Mouse (Mus musculus) urinary bladder, postnatal 25 days (tissue): ENCODE data around the gene Antxr2.

ENCODE experiments used
- DNase-seq: peaks from one replicate; pipeline ENCODE4 v3.0.0; 2022; ENCODE audit warnings: low spot score

Gene Antxr2

DNA sequence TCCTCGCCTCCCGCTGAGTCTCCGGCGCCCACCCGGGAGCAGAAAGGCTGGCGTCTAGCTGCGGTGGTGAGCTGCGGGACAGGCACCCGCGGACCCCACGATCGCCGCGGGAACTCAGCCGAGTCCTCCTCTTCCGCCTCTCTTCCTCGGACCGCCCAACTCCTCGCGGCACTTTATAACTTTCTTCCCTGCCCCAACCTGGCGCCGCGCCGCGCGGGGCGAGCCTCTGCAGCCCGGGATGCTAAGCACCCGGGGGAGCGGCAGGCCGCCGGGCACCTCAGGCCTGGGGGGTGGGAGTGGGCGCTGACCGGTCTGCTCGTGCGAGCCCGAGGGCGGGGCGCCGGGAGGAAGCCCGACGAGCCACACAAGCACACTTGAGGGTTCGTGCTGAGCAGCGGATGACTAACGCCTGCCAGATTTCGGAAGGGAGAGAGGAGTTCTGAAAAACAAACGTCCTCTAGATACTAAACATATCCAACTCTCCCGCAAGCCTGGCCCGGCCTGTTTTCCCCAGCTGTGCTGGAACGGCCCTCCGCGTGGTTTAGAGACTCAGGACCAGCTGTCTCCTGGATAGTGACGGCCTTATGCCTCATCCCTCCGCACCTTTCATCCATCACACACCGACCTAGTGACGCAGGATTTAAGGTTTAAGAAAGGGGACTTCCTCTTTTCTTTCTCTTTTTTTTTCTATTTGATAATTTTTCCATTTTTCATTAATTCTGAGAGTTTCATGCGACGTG lies at the start of gene Antxr2:
Gene Antxr2 (minus strand): TSS at position 142 of the 740 bp plus-strand sequence.
- peak; percentile 66 for DNase-seq

DNA sequence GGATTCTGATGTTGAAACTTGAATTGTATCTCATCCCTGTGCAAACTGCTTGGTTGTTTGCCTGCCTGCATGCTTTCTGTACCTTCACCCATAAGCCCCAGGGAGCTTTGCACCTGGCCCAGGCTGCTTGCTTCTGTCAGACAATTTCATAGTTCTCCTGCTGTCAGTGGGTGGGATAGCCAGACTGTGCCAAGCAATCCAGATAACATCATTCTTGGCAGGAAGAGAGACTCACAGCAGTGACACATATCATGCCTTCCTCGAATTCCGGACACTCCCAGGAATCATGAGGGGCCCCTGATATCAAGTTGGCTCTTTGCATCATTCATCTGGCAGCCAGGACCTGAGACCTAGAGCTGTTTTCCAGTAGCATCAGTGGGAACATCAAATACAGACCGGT lies 45.8 kb upstream of the Antxr2 start:
- no peak for DNase-seq

DNA sequence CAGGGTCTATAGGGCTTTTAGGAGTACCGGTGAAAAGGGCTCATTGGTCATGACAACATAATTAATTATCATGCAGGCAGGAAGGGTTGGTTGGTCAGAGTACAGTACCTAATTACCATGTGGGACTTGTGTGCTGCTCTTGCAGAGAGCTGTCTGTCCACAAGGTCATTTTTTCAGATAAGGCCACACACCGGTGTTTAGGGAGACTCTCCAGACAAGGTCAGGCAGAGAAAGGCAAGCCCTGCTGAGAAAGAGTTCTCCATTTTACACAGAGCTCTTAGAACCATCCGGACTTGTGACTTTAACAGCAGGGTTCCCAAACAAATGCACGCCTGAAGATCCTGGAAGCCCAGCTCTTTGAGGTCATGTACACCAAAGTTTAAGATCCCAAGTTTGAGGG lies 38.3 kb upstream of the Antxr2 start:
- DNase-seq: no peak

DNA sequence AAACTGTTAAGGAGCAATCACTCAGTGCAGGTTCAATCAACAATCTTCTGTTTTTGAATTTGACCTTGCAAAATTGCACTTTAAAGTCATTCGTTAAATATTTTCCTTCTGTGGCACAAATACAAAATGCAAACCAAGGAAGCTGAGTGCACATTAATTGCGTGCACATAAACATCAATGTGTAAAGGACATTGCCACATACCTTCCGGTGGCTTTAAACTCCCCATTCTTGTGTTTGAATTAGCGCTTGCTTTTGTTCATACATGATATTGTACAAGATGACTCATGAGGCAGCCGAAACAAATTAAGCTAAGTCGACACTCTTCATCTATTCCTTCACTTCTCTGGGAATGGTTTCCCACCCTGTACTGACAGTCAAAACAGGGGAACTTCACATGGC lies 24.4 kb upstream of the Antxr2 start:
- no peak for DNase-seq

DNA sequence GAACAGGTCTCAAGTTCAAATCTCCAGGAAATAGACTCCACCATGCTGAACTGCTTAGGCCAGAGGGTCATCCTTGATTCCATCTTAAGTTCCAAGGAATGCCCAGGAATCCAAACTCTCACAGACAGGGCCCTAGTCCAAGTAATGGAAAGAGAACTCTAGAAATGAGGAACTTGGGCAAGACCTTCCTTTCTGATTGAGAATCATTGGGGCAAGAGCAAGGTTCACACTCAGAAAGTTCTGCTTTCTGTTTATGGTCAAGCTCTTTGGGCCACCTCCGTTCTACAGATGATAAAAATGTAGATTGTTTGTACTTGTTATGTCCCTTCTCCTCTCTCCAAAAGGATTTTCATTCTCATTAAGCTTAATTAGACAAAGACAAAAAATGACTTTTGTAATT lies 24.0 kb upstream of the Antxr2 start:
- DNase-seq: no peak

DNA sequence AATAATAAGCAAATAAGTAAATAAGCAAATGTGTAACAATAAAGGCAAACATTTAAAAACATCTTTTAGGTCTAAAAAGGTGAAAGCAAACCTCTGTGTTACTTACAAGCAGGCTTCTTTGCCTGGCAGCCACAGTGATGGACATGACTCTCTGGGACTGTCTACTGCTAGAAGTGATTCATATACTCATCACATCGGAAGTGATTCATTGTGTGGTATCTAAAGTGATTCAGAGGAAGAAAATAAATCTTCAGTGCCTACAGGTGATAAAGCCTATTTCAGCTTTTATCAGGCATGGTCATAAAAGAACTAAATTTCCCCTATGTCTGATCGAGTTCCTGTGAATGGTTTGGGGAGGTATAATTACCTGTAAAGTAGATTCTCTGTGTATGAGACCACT lies 4.1 kb upstream of the Antxr2 start:
- DNase-seq: no peak

DNA sequence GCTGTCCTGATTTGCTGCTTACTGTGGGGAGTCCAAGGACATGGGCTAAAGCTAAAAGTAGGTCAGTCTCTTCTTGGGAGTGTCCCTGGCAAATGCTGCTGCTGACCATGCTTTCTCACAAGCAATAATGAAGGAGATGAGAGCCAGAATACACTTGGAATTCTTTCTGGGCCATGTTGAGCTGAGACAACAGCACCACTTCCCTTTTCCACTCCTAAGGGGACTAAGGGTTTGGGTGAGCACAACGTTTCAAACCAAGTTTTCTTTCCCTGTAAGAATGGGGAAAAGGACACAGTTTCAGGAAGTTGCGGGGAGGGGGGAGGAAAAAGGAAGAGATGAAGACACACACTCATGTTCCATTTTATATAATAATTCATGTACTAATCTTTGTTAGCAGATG lies 3.4 kb upstream of the Antxr2 start:
- DNase-seq: no peak

DNA sequence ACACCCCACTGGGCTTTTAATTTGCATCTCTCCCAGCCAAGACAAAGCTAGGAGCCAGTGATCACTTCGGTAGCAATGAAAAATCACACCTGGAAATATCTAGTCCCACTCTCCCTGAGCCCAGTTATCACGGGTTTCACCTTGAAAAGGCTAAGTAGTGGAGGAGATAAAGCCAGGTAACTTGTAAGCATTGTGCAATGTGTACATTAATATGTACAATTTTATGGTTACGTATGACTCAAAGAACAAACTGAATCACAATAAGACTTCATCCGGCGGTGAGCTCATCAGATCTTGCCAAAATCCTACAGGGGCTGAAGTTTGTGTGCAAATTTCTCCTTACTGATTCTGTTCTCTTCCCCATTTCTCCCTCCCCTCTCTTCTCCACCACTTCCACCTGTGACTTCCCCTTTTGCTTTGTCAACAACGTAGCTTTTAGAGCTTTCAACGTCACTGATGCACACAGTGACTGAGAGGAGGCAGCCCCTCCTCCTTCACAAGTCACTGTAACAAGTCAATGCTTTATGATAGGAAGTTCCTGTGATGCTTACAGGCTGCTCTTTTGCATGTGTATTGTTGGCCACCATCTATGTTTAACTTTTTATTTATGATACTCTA lies 2.1 kb upstream of the Antxr2 start:
- no peak for DNase-seq

DNA sequence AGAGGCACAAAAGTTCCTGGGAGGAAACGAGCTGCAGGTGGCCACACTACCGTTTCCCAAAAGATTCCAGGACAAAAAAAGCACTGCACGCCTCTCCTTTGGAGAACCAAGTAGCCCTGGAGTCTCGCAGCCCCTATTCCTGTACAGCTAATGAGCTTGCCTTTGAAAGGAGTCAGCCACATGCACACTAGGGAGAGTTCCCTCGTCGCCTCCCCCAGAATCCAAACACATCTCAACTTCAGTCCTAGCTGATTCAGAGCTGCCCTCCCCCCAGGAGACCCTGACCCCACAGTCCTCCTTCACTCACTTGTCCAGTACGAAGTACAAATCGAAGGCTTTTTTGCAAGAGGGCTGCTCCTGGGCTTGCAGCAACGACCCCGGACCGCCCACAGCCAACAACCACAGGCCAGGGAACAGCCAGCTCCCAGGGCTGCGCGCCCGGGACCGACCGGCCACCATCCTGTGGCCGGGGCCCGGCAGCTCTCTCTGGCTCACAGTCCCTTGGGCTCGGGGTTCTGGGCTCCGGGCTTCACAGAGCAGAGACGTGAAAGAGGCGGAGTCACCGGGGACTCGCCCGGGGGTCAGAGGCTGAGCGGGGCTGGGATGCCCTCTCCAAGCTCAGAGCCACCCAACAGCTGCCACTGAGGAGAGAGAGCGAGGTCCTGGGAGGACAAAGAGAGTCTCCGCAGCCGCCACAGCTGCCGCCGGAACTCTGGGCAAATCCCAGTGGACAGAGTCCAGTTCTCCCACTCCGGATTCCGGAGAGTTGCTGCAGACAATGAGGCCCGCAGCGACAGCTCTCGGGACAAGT lies 547 bp downstream of the Antxr2 start:
- DNase-seq: peak; percentile 31

DNA sequence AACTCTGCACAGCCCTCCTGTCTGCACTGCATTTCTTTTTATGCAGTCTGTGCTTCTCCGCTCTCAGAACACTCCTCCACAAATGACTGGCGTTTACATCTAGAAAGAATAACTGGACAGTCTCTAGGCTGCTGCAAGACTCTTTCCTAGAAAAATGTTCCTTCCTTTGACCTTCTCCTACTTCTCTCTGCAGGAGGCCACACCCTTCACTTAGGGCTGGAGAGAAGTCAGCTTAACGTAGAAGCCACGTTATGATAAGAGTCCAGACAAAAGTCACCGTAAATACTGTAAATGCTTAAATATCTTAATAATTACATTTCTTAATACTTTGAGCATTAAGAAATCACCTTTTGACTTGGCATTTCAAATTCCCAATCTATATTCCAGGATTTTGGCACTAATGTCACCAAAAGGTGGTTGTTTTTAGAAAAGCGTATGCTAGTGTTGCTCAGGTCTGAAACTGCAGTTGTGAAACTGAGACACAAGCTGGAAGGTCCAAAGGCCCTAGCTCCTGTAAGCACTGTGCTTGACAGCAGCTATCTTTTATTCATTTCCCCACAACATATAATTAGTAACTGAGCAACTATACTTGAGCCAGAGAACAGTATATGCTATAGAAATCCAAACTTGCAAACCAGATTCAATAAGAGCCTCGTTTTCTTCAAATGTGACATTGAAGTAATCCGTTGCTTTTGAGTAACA lies 3.0 kb downstream of the Antxr2 start:
- DNase-seq: no peak

DNA sequence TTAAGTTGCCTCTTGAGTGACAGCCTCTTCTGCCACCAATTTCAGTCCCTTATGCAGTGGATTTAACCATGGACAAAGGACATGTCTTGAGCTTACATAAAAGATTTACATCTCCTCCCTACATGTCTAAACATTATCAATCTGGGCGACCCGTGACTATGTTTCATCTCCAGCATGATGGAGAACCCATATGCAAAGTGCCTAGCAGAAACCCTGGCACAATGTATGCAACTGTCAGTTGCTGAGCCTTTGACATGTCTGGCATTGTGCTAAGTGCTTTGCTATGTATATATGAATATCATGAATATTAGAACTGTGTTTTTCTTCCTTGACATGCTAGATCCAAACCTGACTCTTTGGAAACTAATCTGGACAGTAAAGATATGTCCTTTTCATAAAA lies 4.9 kb downstream of the Antxr2 start:
- no peak for DNase-seq

DNA sequence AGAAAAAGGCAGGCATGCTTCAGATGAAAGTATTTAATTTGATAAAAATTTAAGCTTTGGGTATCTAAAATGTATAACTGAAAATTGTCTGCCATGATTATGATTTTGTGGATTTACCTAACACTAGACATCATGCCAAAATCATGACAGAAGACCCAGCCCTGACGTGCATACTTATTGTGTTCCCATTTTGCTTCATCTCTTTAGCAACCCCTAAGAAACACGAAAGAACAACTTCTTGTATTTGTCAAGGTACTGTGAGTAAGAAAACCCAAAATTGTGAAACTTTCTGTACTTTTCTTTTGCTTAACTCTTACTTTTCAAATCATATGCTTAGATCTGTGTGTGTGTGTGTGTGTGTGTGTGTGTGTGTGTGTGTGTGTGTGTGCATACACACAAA lies 6.3 kb downstream of the Antxr2 start:
- no peak for DNase-seq

DNA sequence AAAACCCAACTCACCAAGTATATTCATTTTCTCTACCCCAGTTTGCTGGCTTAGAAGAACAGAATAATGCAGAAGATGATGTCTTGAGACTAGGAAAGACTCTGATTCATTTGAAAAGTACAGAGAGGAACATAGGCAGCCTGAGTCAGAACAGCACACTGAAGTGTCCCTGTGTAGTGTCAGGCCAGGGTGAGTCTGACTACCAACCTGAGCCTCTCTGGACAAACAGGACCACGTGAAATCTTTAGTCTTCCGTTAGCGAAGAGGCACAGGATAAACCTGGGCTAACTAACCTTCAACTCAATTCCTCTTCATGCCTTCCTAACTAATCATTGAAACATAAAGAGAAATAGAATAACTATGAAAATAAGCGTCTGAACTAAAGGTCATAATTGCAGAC lies 9.3 kb downstream of the Antxr2 start:
- DNase-seq: no peak

DNA sequence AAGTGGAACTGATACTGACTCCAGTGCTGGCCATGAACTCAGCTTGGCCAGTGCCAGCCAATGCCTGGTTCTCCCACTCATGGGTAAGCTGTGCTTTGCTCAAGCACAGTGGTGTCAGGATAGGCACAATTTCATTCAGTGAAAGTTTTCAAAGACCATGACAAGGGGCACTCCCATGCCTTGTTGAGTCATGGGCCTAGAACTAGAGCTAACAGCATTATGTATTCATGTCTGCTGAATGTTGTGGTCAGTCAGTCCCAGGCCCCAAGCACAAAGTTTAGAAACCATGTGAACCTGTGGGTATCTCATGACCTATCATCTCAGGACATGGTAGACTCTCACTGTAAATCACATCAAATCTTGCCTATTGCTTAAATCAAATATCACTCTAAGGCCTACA lies 10.2 kb downstream of the Antxr2 start:
- no peak for DNase-seq

DNA sequence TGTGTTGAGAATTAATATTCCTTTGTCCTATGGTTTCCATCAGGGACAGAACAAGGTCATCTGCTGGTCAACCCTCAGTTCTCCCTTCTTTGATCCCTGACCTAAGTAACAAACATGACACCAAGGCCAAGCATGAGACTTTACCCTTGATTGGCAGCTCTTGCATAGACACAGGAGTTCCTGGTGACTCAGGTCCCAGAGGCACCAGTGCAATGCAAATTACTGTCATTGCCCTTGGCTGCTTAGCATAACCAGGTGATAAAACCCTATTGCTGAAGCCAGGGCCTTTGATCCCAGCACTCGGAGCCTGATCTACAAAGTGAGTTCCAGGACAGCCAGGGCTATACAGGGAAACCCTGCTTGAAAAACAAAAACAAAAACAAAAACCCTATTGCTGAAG lies 11.4 kb downstream of the Antxr2 start:
- no peak for DNase-seq

DNA sequence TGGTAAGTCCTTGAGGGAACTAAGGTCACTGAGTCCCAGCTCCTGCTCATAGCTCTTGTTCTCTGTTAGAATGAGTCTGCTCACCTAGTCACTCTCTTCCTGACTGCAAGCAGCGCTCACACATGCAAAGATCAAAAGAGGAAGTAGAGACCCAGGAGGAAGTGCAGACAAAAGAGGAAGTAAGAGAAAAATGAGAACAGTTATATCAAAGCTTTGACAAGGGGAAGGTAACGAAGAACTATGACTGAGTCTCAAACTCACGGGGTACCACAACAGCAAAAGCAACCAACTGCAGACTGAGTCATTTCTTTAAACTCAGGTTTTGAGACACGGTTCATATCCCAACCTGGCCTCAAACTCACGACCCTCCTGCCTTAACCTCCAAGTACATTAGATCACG lies 12.7 kb downstream of the Antxr2 start:
- no peak for DNase-seq

DNA sequence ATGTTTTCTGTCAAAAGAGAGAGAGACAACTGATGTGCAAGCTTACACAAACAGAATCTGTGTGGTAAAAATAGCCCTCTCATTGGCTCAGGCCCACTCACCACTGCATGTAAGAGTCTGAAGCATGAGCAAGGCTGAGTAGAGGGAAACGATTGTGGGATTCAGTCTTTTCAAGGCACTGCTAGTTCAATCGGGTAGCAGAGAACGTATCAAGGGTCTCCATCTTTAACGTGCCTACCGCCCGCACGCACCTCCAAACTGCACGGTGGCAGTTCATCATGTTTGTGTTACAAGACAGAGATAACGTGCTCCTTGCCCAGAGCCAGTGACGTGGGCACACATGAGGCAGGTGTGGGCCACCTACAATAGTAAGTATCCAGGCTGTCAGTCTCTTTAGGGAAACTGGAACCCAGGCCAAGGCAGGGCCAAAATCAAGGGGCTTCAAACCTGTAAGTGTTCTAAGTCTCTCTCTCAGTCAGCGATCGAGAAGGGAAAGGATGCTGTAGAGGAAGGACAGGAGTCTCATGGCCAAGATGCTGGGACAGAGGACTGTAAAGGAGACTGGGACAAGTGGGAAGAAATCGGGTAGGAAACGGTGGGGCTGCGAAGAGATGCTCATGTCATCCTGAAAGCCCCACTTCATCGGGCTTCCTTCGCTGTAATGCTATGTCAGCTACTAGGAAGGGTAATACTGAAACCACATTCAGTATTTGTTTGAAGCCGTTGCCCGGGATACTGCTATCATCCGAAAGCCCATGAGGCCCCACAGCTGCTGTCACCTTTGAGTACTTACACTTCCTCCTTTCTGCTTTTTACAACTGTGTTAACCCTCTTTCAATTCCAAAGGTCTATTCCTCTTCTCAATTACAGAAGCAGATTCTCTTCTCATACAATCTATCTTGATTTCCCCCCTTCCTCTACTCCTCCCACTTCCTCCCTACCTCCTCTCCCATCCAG lies 14.3 kb downstream of the Antxr2 start:
- DNase-seq: no peak

DNA sequence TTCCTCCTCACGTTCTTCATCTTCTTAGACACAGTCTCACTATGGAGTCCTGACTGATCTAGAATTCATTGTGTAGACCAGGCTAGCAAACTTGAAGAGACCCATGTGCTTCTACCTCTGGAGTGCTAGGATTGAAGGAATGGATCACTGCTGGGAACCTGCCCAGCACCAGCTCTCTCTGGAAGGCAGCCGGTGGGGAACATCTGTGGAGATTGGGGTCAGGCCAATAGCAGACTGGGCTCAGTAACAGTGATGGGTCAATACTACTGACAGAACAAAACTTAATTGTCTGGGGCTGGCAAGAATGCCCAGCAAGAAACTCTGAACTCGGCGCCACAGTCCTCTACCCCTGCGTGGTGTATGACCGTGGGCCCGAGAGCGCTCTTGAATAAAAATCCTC lies 25.1 kb downstream of the Antxr2 start:
- no peak for DNase-seq

DNA sequence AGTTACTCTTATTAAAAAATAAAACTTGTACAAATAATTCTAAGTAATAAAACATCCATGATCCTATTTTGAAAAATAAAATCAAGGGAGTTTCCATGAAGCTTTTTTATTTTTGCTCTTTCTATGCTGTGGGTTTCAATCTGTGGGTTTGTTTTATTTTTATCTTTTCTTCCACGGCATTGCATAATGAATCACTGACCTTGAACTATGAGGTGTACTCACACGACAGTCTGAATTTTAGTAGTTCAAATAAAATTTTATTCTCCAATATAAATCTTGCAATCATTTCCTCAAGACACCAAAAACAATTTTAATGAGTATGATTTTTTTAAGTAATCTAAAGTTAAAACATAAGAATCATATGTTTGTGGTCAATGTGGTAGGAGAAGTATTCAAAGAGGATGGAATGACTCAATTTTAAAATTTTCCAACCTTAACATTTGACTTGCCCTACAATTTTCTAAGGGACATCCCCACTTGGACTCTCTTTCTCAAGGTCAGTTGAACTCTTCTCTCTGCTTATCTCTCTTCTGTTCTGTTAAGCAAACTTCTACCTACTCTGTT lies 31.5 kb downstream of the Antxr2 start:
- DNase-seq: no peak

DNA sequence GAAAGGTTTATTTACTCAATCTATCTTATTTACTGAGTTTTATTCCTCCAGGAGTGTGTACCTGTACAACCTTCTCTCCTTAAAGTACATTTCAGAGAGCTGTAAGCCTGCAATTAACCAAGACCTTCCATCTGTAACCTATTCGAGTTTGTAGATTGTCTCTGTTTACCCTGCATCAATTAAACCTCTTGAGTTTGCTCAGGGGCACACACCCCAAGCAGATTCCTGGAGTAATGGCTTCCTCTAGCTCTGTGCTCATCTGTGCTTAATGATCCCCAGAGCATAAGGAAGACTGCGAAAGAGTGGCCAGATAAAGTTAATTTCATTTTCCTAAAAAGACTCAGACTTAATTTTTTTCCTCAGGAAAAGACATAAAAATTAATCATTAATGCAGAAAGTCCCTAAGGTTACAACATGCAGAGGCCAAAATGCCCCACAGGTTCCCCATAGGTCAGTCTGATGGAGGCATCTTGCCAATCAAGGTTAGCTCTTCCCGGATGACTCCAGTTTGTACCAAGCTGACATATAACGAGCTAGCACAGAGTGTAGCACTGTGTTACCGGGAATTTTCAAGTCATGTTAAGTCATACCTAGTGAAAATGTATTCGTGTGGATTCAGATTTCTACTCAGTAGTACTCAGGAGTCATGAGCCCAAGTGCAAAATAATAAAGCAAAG lies 34.2 kb downstream of the Antxr2 start:
- DNase-seq: no peak

DNA sequence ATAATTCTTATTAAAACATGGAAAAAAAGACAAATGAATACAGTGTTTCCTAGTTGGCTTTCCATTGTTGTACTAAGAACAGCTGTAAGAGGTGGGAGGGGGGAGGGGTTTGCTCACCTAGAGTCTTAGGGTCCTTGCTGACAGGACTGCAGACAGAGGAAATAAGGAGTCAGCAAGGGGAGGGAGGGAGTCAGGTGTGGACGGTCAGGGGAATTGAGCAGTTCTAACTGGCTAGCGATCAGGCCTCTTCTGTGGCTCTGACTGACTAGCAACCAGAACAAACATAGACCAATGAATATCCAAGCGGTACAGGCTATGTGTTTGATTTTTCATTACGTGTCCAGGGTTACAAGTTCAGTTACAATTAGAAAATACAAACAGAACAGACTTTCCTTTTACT lies 35.0 kb downstream of the Antxr2 start:
- no peak for DNase-seq
